Mouse (Mus musculus): Measurements from ENCODE around the gene Sh2b2. TPM values are rescaled to one million over a fixed set of nuclear protein-coding genes. Genes with fewer than 3 reads are reported as not detected.
"Not testable (repeated sequence)": the region's sequence is repeated elsewhere in the genome, so short reads cannot be mapped to it uniquely, and the experiment has no call there.

The Sh2b2 gene
- polyA plus RNA-seq, 1 experiment: 67.4 TPM

- Histone ChIP-seq H3K27ac (replicated peaks; ENCODE audit: low read depth, low read length) (peak overlapping the region; percentile 93), H3K4me1 (ENCODE audit: control insufficient read depth, insufficient read depth, insufficient read length, low read length) (peaks cover 20% of the 10 kb centered on the region), H3K4me3 (ENCODE audit: insufficient read depth, low read depth, low read length) (no peak overlapping the region)
Measured at GRCm38 (mm10) chr5:136215958-136216357, 30.4 kb downstream of the Sh2b2 start.

- peak overlapping the region; percentile 93 for H3K27ac ChIP-seq (replicated peaks; ENCODE audit: low read depth, low read length)
- no peak overlapping the region for H3K4me3 ChIP-seq (ENCODE audit: insufficient read depth, low read depth, low read length)
- peaks cover 20% of the 10 kb centered on the region for H3K4me1 ChIP-seq (ENCODE audit: control insufficient read depth, insufficient read depth, insufficient read length, low read length)
Measured at GRCm38 (mm10) chr5:136215211-136215610, 31.1 kb downstream of the Sh2b2 start.

DNA sequence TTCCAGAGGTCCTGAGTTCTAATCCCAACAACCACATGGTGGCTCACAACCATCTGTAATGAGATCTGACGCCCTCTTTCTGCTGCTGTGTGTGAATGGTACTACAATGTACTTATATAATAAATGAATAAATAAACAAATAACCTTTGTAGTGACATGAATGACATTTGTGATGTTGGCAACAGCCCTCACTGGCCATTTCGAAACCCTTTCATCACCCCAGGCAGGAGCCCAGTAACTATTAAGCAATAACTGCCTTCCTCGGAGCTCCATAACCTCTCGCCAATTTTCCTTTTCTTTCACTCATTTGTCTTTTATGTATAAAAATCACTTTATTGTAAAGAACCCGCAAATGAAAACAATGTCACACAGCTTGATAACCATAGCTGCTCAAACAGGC lies 32.6 kb downstream of the Sh2b2 start:
- Histone ChIP-seq H3K4me3 (ENCODE audit: insufficient read depth, low read depth, low read length) (no peak overlapping the region), H3K27ac (replicated peaks; ENCODE audit: low read depth, low read length) (peak overlapping the region; percentile 93)

GRCm38 (mm10) chr5:136212716-136213115 lies 33.6 kb downstream of the Sh2b2 start:
- Histone ChIP-seq H3K27ac (replicated peaks; ENCODE audit: low read depth, low read length) (peak overlapping the region; percentile 46; the same call in 1 of the 2 replicates), H3K4me1 (ENCODE audit: control insufficient read depth, insufficient read depth, insufficient read length, low read length) (peaks cover 15% of the 10 kb centered on the region), H3K4me3 (ENCODE audit: insufficient read depth, low read depth, low read length) (no peak overlapping the region)

More for the DNA sequence above, 32.6 kb downstream of the Sh2b2 start:
- H3K4me1 ChIP-seq (ENCODE audit: control insufficient read depth, insufficient read depth, insufficient read length, low read length): peaks cover 20% of the 10 kb centered on the region

DNA sequence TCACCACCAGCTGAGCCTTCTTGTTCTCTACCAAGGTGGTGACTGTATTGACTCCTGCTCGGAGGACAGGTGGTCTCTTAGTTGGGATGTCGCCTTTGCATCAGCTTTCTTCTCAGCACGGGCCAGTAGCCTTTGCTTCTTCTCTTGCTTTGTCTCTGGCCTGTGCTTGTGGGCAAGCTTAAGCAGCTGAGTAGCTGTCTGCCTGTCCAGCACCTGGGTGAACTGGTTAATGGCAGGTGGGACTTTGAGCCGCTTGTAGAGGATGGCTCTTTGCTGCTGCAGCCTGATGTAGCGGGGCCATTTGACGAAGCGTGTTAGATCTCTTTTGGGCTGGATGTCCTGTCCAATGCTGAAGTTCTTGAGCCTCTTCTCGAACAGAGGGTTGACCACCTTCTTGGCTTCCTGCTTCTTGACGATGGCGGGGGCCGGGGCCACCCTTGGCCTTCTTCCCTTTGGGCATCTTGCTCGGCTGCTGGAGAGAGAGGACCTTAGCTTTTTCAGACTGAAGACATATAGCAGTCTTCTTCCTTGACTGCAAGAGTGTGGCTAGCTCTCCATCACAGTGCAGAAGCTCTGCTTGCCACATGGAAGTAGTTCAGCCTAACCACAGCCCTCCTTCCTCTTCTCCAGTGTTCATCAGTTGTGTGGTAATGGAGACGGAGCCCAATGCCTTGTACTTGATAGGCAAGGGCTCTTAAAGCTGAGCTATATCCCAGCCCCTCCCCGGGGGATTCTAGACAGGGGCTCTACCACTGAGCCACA lies 34.8 kb downstream of the Sh2b2 start:
- not testable (repeated sequence) for H3K4me3 ChIP-seq (ENCODE audit: insufficient read depth, low read depth, low read length)

DNA sequence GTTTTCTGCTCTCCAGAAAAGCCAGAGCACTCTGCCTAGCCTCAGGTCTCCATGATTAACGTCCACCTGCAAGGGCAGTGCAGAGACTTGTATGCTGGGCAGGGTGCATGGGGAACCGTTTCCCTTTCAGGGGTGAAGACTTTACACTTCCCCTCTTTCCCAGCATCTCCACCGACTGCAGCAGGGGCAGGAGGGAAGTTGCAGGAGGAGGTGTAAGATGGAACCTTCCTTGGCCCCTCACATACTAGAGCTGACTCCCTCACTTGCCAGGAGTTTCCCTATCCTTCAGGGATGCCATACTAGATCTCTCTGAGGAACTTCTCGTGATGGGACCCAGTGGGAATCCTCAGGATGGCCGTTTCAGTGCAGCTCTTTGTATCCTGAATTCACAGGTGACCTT lies 35.8 kb downstream of the Sh2b2 start:
- H3K4me1 ChIP-seq (ENCODE audit: control insufficient read depth, insufficient read depth, insufficient read length, low read length): peaks cover 12% of the 10 kb centered on the region
- H3K27ac ChIP-seq (replicated peaks; ENCODE audit: low read depth, low read length): no peak overlapping the region
- H3K4me3 ChIP-seq (ENCODE audit: insufficient read depth, low read depth, low read length): no peak overlapping the region

More for the DNA sequence above, 34.8 kb downstream of the Sh2b2 start:
- not testable (repeated sequence) for H3K27ac ChIP-seq (replicated peaks; ENCODE audit: low read depth, low read length)
- peaks cover 14% of the 10 kb centered on the region for H3K4me1 ChIP-seq (ENCODE audit: control insufficient read depth, insufficient read depth, insufficient read length, low read length)

- Histone ChIP-seq H3K27ac (replicated peaks; ENCODE audit: low read depth, low read length) (no peak overlapping the region), H3K4me1 (ENCODE audit: control insufficient read depth, insufficient read depth, insufficient read length, low read length) (peaks cover 6% of the 10 kb centered on the region; the same call in 1 of the 2 replicates), H3K4me3 (ENCODE audit: insufficient read depth, low read depth, low read length) (no peak overlapping the region)
Measured at GRCm38 (mm10) chr5:136201832-136202231, 44.5 kb downstream of the Sh2b2 start.

DNA sequence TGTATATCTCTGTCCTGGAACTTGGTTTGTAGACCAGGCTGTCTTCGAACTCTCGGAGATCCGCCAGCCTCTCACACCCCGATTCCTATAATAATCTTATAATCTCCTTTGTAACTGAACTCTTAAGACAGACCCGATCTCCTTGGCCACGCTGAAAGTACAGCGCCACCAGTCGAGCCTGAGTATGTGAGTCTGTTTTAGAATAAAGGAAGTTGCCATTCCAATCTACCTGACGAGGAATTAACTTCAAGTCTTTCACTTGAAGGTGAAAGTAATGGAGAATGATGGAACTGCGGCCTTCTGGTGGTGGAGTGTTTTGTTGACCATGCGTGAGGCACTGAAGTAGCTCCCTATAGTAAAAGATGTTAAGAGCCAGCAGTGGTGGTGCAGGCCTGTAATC lies 46.8 kb downstream of the Sh2b2 start:
- peak overlapping the region; percentile 79 for H3K27ac ChIP-seq (replicated peaks; ENCODE audit: low read depth, low read length)
- H3K4me3 ChIP-seq (ENCODE audit: insufficient read depth, low read depth, low read length): peak overlapping the region; percentile 57; the same call in 1 of the 2 replicates
- peaks cover 6% of the 10 kb centered on the region; the same call in 1 of the 2 replicates for H3K4me1 ChIP-seq (ENCODE audit: control insufficient read depth, insufficient read depth, insufficient read length, low read length)

GRCm38 (mm10) chr5:136198474-136199391 lies 47.6 kb downstream of the Sh2b2 start, which contains the start of gene Prkrip1:
Gene Prkrip1, minus strand, starts transcription at chr5:136198963.
- peak within 1 kb of the TSS; percentile 78 for H3K4me3 ChIP-seq (ENCODE audit: insufficient read depth, low read depth, low read length)
- H3K4me1 ChIP-seq (ENCODE audit: control insufficient read depth, insufficient read depth, insufficient read length, low read length): peaks cover 6% of the 10 kb centered on the region; the same call in 1 of the 2 replicates
- H3K27ac ChIP-seq (replicated peaks; ENCODE audit: low read depth, low read length): peak within 1 kb of the TSS; percentile 79

DNA sequence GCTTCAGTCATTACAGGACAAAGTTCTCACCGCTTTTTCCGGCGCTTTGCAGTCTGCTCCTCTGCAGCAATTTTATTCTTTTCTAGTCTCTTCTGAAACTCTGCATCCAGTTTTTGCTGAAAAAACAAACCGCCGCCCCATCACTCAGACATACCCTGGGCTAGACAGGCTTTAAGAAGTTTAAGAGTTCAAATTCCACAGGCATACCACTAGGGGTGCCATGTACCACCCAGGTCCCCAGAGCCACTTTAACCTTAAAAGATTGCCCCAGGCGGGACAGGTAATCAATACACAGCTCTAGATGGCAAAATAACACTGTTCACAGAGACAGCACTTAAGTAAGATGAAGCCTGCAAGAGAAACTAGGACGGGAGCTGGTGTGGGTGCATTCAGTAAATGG lies 54.5 kb downstream of the Sh2b2 start:
- H3K4me3 ChIP-seq (ENCODE audit: insufficient read depth, low read depth, low read length): no peak overlapping the region
- no peak overlapping the region for H3K27ac ChIP-seq (replicated peaks; ENCODE audit: low read depth, low read length)
- no peaks in the 10 kb centered on the region for H3K4me1 ChIP-seq (ENCODE audit: control insufficient read depth, insufficient read depth, insufficient read length, low read length)

DNA sequence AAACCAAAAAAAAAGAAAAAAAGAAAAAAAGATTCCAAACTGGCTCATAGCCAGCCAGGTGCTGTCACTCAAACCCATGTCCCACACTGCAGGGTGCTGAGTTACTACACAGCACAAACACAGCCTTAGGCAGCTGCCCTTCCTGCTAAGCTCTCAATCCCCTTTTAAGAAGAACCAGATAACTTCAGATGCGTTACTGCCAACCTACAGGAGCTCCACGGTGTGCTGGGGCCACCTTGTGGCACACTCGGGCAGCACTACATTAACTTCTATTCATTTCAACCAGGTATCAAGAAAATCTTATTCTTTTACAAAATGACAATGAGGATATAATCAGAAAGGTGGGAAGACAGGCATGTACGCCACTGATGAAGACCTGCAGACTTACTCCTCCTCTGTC lies 59.6 kb downstream of the Sh2b2 start:
- H3K4me1 ChIP-seq (ENCODE audit: control insufficient read depth, insufficient read depth, insufficient read length, low read length): no peaks in the 10 kb centered on the region
- H3K4me3 ChIP-seq (ENCODE audit: insufficient read depth, low read depth, low read length): no peak overlapping the region
- no peak overlapping the region for H3K27ac ChIP-seq (replicated peaks; ENCODE audit: low read depth, low read length)

GRCm38 (mm10) chr5:136183766-136184165 lies 62.6 kb downstream of the Sh2b2 start:
- Histone ChIP-seq H3K4me3 (ENCODE audit: insufficient read depth, low read depth, low read length) (no peak overlapping the region), H3K4me1 (ENCODE audit: control insufficient read depth, insufficient read depth, insufficient read length, low read length) (no peaks in the 10 kb centered on the region)

GRCm38 (mm10) chr5:136182830-136183229 lies 63.5 kb downstream of the Sh2b2 start:
- H3K4me3 ChIP-seq (ENCODE audit: insufficient read depth, low read depth, low read length): no peak overlapping the region
- H3K4me1 ChIP-seq (ENCODE audit: control insufficient read depth, insufficient read depth, insufficient read length, low read length): peaks cover 3% of the 10 kb centered on the region; the same call in 1 of the 2 replicates
- no peak overlapping the region for H3K27ac ChIP-seq (replicated peaks; ENCODE audit: low read depth, low read length)

More at GRCm38 (mm10) chr5:136183766-136184165, 62.6 kb downstream of the Sh2b2 start:
- no peak overlapping the region for H3K27ac ChIP-seq (replicated peaks; ENCODE audit: low read depth, low read length)

GRCm38 (mm10) chr5:136182049-136182448 lies 64.3 kb downstream of the Sh2b2 start:
- Histone ChIP-seq H3K4me3 (ENCODE audit: insufficient read depth, low read depth, low read length) (no peak overlapping the region), H3K27ac (replicated peaks; ENCODE audit: low read depth, low read length) (no peak overlapping the region), H3K4me1 (ENCODE audit: control insufficient read depth, insufficient read depth, insufficient read length, low read length) (peaks cover 3% of the 10 kb centered on the region; the same call in 1 of the 2 replicates)

- Histone ChIP-seq H3K4me1 (ENCODE audit: control insufficient read depth, insufficient read depth, insufficient read length, low read length) (peaks cover 3% of the 10 kb centered on the region; the same call in 1 of the 2 replicates), H3K4me3 (ENCODE audit: insufficient read depth, low read depth, low read length) (no peak overlapping the region), H3K27ac (replicated peaks; ENCODE audit: low read depth, low read length) (no peak overlapping the region)
Measured at GRCm38 (mm10) chr5:136181197-136181596, 65.2 kb downstream of the Sh2b2 start.
